Mouse (Mus musculus) small intestine, adult 2 months (tissue): ENCODE data around the gene Sec31b. TPM values are rescaled to one million over a fixed set of nuclear protein-coding genes. Genes with fewer than 3 reads are reported as not detected.

Source experiments
- H3K27ac ChIP-seq: fragments of 200-500 bp; 2 replicates; pipeline ENCODE4 v1.5.1; 2012; ENCODE audit warnings: low read depth, low read length, control low read depth, inconsistent platforms; ENCODE audit not compliant: insufficient read depth
- H3K27me3 ChIP-seq: fragments of 200-500 bp; 2 replicates; pipeline ENCODE4 v1.6.1; 2012; ENCODE audit warnings: mild to moderate bottlenecking, moderate library complexity, low read length, inconsistent platforms; ENCODE audit not compliant: control insufficient read depth, insufficient read depth
- H3K36me3 ChIP-seq: fragments of 200-500 bp; 2 replicates; pipeline ENCODE4 v1.6.1; 2012; ENCODE audit warnings: mild to moderate bottlenecking, low read length, control low read depth, inconsistent platforms; ENCODE audit not compliant: control insufficient read depth, insufficient read depth
- H3K4me1 ChIP-seq: fragments of 200-500 bp; 2 replicates; pipeline ENCODE4 v1.6.1; 2012; ENCODE audit warnings: low read length, inconsistent platforms, mixed read lengths; ENCODE audit not compliant: control insufficient read depth, insufficient read depth, insufficient read length
- H3K4me3 ChIP-seq: fragments of 200-500 bp; 2 replicates; pipeline ENCODE4 v1.5.1; 2012; ENCODE audit warnings: low read depth, mild to moderate bottlenecking, control low read depth, inconsistent platforms, low read length, moderate library complexity
- CTCF ChIP-seq: fragments of 200-500 bp; IDR thresholded peaks from 2 replicates; pipeline ENCODE4 v1.5.1; 2012; ENCODE audit warnings: low read depth, mild to moderate bottlenecking, control low read depth, inconsistent platforms, low read length, moderate library complexity, mixed read lengths; ENCODE audit not compliant: insufficient replicate concordance, insufficient read length; ENCODE audit errors: extremely low read depth
- POLR2A ChIP-seq: fragments of 200-500 bp; IDR thresholded peaks from 2 replicates; pipeline ENCODE4 v1.6.1; 2012; ENCODE audit warnings: low read depth, mild to moderate bottlenecking, control low read depth, inconsistent platforms, low read length, moderate library complexity
- WGBS: fragments of 180-500 bp; shearing (Covaris S2); methylation state at CpG from one replicate; pipeline ENCODE4 v1.1.7; 2018; 5-methylcytosine and 5-hydroxymethylcytosine counted together
- polyA plus RNA-seq: library from polyadenylated mRNA; depleted of rRNA; stranded (reverse); fragments of >200 nt; gene quantifications from 2 replicates; pipeline ENCODE4 v1.2.3, GENCODE M21; 2012

Sec31b gene
- polyA plus RNA-seq, 1 experiment = 1.3 TPM

GRCm38 (mm10) chr19:44514521-44515451, 30.9 kb downstream of the Sec31b start:
- Histone ChIP-seq H3K27ac (no peak overlapping the region), H3K27me3 (peaks cover 32% of the 10 kb centered on the region)

GRCm38 (mm10) chr19:44513921-44514482, 31.7 kb downstream of the Sec31b start:
- Histone ChIP-seq H3K27me3 (peaks cover 35% of the 10 kb centered on the region), H3K4me3 (no peak overlapping the region), H3K36me3 (no peaks in the 10 kb centered on the region), H3K27ac (no peak overlapping the region), H3K4me1 (peaks cover 7% of the 10 kb centered on the region; the same call in 1 of the 2 replicates)
- WGBS = 31% methylated on average over 7 of the region's 7 CpGs
- TF ChIP-seq CTCF = no peak
- no peak for TF ChIP-seq POLR2A

More at GRCm38 (mm10) chr19:44514521-44515451, 30.9 kb downstream of the Sec31b start:
- no peak overlapping the region for H3K4me3 ChIP-seq
- no peaks in the 10 kb centered on the region for H3K36me3 ChIP-seq
- peaks cover 9% of the 10 kb centered on the region; the same call in 1 of the 2 replicates for H3K4me1 ChIP-seq
- no peak for TF ChIP-seq CTCF
- TF ChIP-seq POLR2A = no peak
- 44% methylated on average over 14 of the region's 14 CpGs for WGBS

- H3K27ac ChIP-seq = no peak overlapping the region
- TF ChIP-seq CTCF (no peak), POLR2A (no peak)
- no peaks in the 10 kb centered on the region for H3K36me3 ChIP-seq
- H3K4me3 ChIP-seq = no peak overlapping the region
- peaks cover 35% of the 10 kb centered on the region for H3K27me3 ChIP-seq
- peaks cover 7% of the 10 kb centered on the region; the same call in 1 of the 2 replicates for H3K4me1 ChIP-seq
- 32% methylated on average over 11 of the region's 11 CpGs for WGBS
These were observed 32.4 kb downstream of the Sec31b start for GRCm38 (mm10) chr19:44513054-44513833.

- peaks cover 7% of the 10 kb centered on the region; the same call in 1 of the 2 replicates for H3K4me1 ChIP-seq
- H3K27me3 ChIP-seq = peaks cover 37% of the 10 kb centered on the region
- TF ChIP-seq CTCF (no peak), POLR2A (no peak)
- H3K36me3 ChIP-seq = no peaks in the 10 kb centered on the region
- no peak overlapping the region for H3K27ac ChIP-seq
- H3K4me3 ChIP-seq = no peak overlapping the region
- 43% methylated on average over 5 of the region's 5 CpGs for WGBS
These were observed 33.1 kb downstream of the Sec31b start for GRCm38 (mm10) chr19:44512601-44513000.

- TF ChIP-seq POLR2A = no peak
- no peak for TF ChIP-seq CTCF
- peaks cover 7% of the 10 kb centered on the region; the same call in 1 of the 2 replicates for H3K4me1 ChIP-seq
- H3K27me3 ChIP-seq = peaks cover 37% of the 10 kb centered on the region
- WGBS = 2% methylated on average over 65 of the region's 66 CpGs
- no peaks in the 10 kb centered on the region for H3K36me3 ChIP-seq
- H3K4me3 ChIP-seq = peak overlapping the region; percentile 35
- no peak overlapping the region for H3K27ac ChIP-seq
These were observed 34.0 kb downstream of the Sec31b start for GRCm38 (mm10) chr19:44511451-44512231.

GRCm38 (mm10) chr19:44510534-44511175, 35.0 kb downstream of the Sec31b start:
- H3K4me3 ChIP-seq = no peak overlapping the region
- peaks cover 7% of the 10 kb centered on the region; the same call in 1 of the 2 replicates for H3K4me1 ChIP-seq
- H3K27ac ChIP-seq = no peak overlapping the region
- H3K27me3 ChIP-seq = peaks cover 37% of the 10 kb centered on the region
- TF ChIP-seq CTCF (no peak), POLR2A (no peak)
- 8% methylated on average over 12 of the region's 12 CpGs for WGBS
- H3K36me3 ChIP-seq = no peaks in the 10 kb centered on the region
